Mouse (Mus musculus) monocyte, adult 2 months (primary cell): ENCODE results near the gene Ppp1r14d.

ENCODE experiments used
- DNase-seq, 2 experiments: peaks; one replicate each; pipeline ENCODE4 v3.0.0; 2022; ENCODE audit warnings: low spot score in 2 of 2, low read depth in 1 of 2

Gene Ppp1r14d

GRCm38 (mm10) chr2:119229775-119230704 lies at the start of gene Ppp1r14d:
Gene Ppp1r14d, minus strand, starts transcription at chr2:119229906.
- DNase-seq, result no peak

DNA sequence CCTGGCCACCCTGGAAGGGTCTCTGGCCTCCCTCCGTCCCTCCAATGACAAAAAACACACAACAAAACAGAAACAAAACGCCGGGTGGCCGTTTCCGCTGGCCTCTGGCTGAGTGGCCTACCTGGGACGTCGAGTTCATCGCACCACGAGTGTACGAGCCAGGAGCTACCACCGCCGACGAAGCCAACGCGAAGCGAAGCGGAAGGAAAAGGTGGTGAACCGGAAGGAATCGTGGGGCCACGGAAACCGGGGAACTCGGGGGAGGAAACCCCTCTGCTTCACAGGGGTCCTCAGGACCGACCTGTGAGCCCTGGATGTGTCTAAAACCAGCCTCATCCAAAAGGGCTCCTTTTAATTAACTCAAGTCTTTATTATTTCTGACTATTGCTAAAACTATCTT lies 48.1 kb upstream of the Ppp1r14d start:
- no peak for DNase-seq

DNA sequence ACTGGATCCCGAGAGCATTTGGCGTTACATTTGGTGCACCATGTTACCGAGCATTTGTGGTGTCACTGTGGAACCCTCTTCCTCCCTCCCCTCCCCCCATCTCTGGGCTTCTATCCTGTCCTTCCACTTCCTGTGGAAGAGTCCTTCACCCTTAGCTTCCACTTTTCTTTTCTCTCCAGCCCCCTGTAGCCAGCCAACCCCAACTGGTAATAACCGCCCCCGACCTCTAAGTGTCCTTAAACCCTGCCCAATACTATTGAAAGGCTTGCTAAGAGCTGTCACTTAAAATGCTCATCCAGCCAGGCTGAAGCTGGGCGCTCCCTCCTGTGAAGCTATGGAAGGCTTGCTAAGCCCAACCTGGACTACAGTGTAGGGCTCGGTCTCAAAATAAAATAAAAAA lies 47.2 kb upstream of the Ppp1r14d start:
- no peak for DNase-seq

DNA sequence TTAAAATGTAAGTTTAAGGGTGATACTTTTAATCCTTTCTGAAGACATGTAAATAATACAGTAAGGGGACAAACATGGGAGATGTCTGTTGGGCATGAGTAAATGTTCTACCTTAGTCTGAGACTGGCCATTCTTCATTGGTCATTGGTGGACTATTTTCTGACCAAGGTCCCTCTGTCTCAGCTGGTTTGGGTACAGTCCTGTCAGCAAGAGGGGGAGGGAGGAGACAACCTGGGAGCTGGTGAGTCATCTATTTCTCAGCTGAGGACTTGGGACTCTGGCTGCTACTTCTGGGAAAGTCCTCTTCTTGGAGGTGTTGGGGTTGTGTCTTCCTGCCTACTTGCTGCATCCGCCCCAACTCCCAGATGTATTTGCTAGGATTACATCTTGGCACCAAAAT lies 44.4 kb upstream of the Ppp1r14d start:
- no peak for DNase-seq

- peak in 1 of 2 experiments; percentile 30 for DNase-seq
Observed at GRCm38 (mm10) chr2:119270643-119271331, 41.1 kb upstream of the Ppp1r14d start, which contains the start of gene Rhov. Gene Rhov, minus strand, starts transcription at chr2:119271272.

DNA sequence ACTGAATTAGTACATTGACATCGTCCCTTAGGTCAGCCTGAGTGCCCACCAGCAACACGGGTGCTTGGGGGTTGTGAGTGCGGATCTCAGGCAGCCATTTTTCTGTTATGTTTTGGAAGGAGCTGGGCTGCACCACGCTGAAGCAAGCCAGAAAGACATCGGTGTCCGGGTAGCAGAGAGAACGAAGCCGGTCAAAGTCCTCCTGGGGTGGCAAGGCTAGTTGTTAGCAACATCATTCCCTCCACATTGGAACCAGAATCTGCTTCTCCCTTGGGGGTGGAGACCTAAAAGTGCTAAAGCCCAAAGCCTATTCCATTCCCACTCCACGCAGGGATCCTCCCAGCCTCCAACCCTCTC lies 40.6 kb upstream of the Ppp1r14d start:
- DNase-seq, result no peak

DNA sequence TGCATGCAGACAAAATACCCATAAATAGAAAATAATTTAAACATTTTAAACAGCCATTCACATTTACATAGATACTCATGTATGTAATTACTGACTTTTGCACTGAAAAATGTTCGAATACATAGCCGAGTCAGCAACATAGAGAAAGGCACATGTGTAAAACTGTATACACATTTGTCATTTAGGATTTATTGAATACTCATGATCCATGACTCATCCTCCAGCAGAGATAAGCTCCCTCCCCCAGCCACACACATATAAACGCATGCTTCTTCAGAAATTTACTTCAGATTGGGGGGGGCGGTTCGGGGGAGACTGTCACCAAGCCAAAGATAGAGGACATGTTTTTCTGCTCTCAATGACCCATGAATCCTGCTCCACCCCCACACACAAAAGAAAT lies 34.1 kb upstream of the Ppp1r14d start:
- DNase-seq, result no peak

GRCm38 (mm10) chr2:119262978-119263377 lies 33.3 kb upstream of the Ppp1r14d start:
- peak; percentile 37 to 81 for DNase-seq

- DNase-seq, result no peak
Observed at GRCm38 (mm10) chr2:119261326-119261725, 31.6 kb upstream of the Ppp1r14d start.

DNA sequence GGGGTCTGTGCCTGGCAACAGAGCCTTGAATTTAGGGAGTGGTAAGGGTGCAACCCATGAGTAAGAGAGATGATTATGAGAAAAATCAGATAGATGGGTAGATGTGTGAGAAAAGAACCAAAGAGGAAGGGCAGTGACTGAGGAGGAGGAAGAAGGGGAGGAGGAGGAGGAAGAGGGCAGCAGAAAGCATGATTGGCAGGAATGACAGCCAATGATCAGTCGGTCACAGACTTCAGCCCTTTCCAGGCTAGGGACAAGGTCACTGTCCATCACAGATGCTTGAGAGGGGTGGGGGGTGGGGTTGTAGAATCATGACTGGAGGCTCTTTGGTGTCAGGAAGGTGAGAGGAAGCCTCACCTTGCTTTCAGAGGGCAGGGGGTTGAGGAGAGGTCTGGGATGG lies 30.8 kb upstream of the Ppp1r14d start:
- DNase-seq, result no peak

DNA sequence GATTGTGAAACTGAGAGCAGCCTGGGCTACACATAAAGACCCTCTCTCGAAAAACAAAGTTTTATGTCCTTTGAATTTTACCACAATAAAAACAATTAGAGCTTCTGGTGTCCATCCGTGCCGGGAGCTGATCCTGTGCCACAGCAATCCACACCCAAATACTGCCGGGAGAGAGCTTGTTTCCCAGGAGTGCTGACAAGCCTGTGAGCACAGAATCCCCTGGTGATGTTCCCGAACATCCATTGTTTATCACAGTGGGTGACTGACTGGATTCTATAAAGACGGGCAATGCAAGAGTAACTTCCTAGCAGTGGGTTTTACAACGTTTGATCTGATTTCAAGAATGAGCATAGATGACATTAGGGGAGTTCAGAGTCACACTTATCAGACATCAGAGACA lies 25.3 kb upstream of the Ppp1r14d start:
- no peak for DNase-seq

GRCm38 (mm10) chr2:119250826-119251478 lies 21.2 kb upstream of the Ppp1r14d start:
- peak; percentile 46 to 71 for DNase-seq

- no peak for DNase-seq
Observed at GRCm38 (mm10) chr2:119250377-119250776, 20.7 kb upstream of the Ppp1r14d start.

DNA sequence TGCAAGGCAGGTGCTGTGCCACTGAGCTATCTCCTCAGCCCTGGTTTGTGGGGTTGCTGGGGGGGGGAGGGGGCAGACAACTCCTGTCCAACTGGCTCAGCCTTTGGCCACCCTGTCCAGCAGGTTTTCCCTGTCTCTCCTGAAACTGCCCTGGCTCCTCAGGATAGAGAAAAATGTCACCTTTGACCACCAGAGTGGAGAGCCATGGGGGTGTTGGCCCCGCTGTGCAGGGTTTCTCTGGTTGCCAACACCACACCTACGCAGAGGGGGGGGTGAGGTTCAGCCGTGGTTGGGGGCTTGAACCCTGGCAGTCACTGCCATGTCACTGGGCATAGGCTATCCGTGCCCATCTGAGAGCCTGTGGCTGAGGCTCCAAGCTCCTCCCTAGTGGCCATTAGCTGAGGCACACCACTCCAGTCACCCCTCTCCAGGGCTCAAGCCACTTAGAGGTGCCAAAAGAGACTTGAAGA lies 19.9 kb upstream of the Ppp1r14d start:
- no peak for DNase-seq

GRCm38 (mm10) chr2:119247904-119248303 lies 18.2 kb upstream of the Ppp1r14d start:
- no peak for DNase-seq

- DNase-seq, result no peak
Observed at GRCm38 (mm10) chr2:119245246-119245645, 15.5 kb upstream of the Ppp1r14d start.

- DNase-seq, result no peak
Observed at GRCm38 (mm10) chr2:119242548-119242947, 12.8 kb upstream of the Ppp1r14d start.

DNA sequence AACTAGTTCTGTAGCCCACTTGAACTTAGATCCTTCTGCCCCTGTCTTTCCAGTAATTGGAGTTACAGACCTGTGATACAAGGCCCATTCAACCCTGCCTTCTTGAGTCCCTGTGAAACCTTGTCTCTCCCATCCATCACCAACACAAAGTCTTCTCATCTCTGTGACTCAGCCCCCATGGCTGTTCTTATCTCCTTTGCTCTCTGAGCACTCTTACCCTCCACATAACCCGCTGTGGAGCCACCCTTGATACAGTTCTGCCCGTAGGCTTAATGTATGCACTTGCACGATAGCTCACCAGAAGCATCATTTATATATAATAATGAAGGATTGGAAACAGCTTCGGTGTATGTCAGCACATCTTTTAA lies 11.1 kb upstream of the Ppp1r14d start:
- no peak for DNase-seq

DNA sequence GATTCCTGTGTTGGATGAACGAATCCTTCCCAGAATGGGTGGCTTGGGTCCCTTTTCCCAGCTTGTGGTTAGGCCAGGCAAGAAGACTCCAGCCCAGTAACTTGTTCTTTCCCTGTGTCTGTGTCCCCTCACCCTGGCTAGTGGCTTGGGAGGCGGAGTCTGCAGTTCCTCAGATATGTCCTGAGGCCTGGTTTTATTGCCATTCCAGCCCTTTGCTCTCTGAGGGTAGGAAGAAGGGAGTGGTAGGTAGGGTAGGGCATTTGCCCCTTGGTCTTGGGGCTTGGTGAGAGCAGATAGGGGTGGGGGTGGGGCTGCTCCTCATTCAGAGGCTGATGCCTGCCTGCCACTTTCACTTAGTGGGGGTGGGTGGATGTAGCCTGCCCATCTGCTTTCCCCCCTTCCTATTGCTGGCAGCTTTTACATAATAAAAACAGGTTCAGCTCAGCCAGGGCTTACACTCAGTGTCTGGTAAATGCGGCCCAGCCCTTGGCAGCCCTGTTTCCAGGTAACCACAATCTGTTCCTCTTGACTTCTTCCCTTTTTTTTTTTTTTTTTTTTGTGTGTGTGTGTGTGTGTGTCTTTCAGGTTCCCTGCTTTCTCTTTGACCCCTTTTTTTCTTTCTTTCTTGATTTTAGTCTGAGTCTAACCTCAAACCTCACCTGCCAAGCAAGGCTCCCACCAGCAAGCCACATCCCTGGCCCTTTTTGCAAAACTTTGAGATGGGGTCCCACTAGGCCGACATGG lies 10.5 kb upstream of the Ppp1r14d start:
- no peak for DNase-seq

DNA sequence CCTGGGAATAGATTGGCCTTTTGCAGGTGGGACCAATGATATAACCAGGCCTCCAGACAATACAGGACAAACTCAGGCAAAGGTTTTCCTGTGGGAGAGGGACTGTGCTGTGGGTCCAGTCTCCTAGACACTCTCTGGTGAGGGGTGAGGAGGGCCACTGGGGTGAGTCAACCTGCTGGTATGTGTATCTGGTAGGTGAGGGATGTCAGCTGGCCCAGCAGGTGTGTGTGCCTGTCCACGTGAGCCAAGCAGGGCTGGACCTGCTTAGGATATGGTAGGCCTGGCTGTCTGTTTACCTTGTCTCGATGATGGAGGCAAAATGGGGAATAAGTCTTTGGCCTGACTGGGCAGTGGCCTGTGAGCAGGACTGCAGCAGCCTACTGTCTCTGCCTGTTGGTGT lies 9.0 kb upstream of the Ppp1r14d start:
- no peak for DNase-seq

GRCm38 (mm10) chr2:119237871-119238220 lies 8.1 kb upstream of the Ppp1r14d start:
- DNase-seq, result no peak
